Mouse (Mus musculus) left cerebral cortex, adult 2 months (tissue): ENCODE data around the gene Fip1l1. TPM values are rescaled to one million over a fixed set of nuclear protein-coding genes. Genes with fewer than 3 reads are reported as not detected.

ENCODE experiments used
- DNase-seq, 2 experiments: peaks; one replicate each; pipeline ENCODE4 v3.0.0; 2021 to 2022; ENCODE audit warnings: low spot score in 2 of 2, mixed read lengths in 1 of 2; ENCODE audit errors: extremely low spot score in 1 of 2
- H3K27ac ChIP-seq: fragments of 200-600 bp; 2 replicates; pipeline ENCODE4 v1.8.1; 2022
- H3K4me3 ChIP-seq: fragments of 200-600 bp; 2 replicates; pipeline ENCODE4 v1.8.1; 2022
- CTCF ChIP-seq: fragments of 200-600 bp; IDR thresholded peaks from 2 replicates; pipeline ENCODE4 v1.8.1; 2022; ENCODE audit warnings: antibody characterized with exemption, mild to moderate bottlenecking, moderate library complexity
- intact Hi-C: fragments of 180-260 bp; cut with DNase I; formaldehyde crosslinking; loops from one replicate; pipeline ENCODE4 v1.15.1; 2025
- total RNA-seq, 2 experiments: library from RNA; stranded (reverse); gene quantifications; 2 replicates each; pipeline ENCODE4 v1.2.3; 2021

Fip1l1 gene
- total RNA-seq, 2 experiments from 2014 or later: 62.6 to 64.3 TPM

DNA sequence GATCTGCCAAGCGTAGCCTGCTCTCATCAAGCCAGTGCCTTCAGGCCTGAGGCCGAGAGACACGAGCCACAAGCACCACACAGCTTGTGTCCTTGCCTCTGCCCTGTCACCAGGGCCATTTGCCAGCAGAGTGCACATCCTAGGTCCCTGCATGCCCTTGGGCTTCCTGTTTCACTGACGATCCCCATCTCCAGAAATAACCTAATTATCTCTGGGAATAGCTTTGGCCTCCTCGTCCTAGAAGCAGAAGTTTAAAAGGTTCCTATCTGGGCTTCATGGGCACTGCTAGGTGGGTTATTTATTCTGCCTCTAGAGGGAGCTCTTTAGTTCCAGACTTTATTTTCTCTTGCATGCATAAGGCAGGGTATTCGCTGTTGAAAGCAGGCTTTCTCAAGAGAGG is 105.8 kb downstream of the Fip1l1 start:
- Histone ChIP-seq H3K27ac (no peak overlapping the region), H3K4me3 (no peak overlapping the region)
- peak; percentile 84 for TF ChIP-seq CTCF
- intact Hi-C loops: loop anchor here (5.0 kb wide), 1 partner anchor 511 kb away; the partner anchor contains the start of gene Pdgfra
- DNase-seq: no peak

DNA sequence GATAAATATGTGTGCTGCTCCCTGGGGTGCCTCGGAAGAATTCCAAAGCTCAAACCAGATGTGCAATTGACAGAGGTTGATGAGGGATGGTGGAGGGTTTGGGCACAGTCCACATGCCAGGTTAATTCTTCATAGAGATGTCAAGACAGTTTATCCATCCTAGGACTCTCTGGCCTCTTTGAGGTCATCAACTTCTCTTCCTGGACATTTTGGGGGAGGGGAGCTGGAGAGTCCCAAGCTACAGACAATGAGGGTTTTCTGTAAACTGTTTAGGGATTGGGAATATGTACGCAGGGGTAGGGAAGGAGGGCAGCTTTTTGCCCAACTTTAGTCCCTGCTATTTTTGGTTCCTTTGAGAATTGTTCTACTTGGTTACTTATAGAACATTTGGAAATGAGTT is 107.0 kb downstream of the Fip1l1 start:
- DNase-seq: no peak
- intact Hi-C loops: loop anchor here (5.0 kb wide), 1 partner anchor 510 kb away; the partner anchor contains the start of gene Pdgfra
- TF ChIP-seq CTCF: no peak
- Histone ChIP-seq H3K4me3 (no peak overlapping the region), H3K27ac (no peak overlapping the region)

DNA sequence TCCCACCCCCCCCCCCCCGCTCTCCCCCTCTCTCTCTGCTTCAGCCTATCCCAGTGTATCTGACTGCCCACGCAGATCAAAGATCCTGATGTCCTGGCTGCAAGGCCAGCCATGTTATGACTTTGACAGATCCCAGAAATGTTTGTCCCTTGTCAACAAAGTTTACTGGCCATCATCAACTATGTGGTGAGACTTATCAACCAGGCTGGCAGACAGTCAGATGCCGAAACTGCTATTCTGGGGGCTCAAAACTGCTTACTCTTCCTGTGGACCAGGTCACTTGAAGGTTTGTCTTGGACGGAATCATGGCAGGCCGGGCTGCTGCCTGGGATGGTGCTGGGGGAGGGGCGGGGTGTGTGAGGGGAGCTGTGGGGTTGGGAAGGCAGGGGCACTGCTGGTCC is 112.3 kb downstream of the Fip1l1 start:
- DNase-seq: no peak
- Histone ChIP-seq H3K27ac (no peak overlapping the region), H3K4me3 (no peak overlapping the region)
- intact Hi-C loops: no loop called here
- TF ChIP-seq CTCF: no peak

DNA sequence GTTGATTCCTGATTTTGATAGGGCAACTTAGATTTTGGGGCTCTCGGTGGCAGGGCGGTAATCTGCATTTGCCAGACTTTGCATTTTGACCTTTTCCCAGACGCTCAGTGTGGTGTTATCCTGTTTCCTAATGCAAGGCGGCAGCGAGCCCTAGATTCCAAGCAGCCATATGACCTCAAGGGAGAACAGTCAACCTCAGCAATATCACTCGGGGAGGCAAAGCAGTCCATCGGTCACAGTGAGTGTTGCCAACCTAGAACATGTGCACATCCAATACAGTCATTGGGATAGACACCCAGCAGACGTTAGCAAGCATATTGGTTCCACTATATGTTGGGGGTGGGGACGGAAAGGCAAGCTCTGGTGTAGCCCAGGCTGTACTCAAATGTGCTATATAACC is 113.0 kb downstream of the Fip1l1 start:
- H3K27ac ChIP-seq: no peak overlapping the region
- intact Hi-C loops: no loop called here
- no peak for TF ChIP-seq CTCF
- no peak for DNase-seq
- no peak overlapping the region for H3K4me3 ChIP-seq

Other genes starting within 250 kb of the Fip1l1 start
- 10 to 100 TPM; 28.4 to 30.5 TPM for gene Scfd2, start 3.7 kb upstream of the Fip1l1 start, total RNA-seq
- 10 to 100 TPM; 24.8 to 25.5 TPM for gene Lnx1, start 167.5 kb downstream of the Fip1l1 start, total RNA-seq